Mouse (Mus musculus) embryonic facial prominence, embryonic 15.5 days (tissue): ENCODE measurements around the gene Gm11634. TPM values are rescaled to one million over a fixed set of nuclear protein-coding genes. Genes with fewer than 3 reads are reported as not detected.
"Not testable (repeated sequence)": the region's sequence is repeated elsewhere in the genome, so short reads cannot be mapped to it uniquely, and the experiment has no call there.

Experiments
- ATAC-seq: fragments of 200-750 bp; cut with Nextera tagmentation; 2 replicates; pipeline ENCODE4 v1.8.0; 2017; ENCODE audit warnings: low read depth, moderate TSS enrichment; ENCODE audit not compliant: insufficient number of reproducible peaks, low FRiP score, low TSS enrichment
- H3K27ac ChIP-seq: fragments of 300-500 bp; sonication (generic); replicated peaks from 2 replicates; pipeline ENCODE4 v1.5.1; 2015; ENCODE audit warnings: mild to moderate bottlenecking, inconsistent platforms
- H3K27me3 ChIP-seq: fragments of 300-500 bp; sonication (generic); 2 replicates; pipeline ENCODE4 v1.6.1; 2015; ENCODE audit warnings: inconsistent platforms
- H3K36me3 ChIP-seq: fragments of 300-500 bp; sonication (generic); 2 replicates; pipeline ENCODE4 v1.6.1; 2015; ENCODE audit warnings: mild to moderate bottlenecking, inconsistent platforms
- H3K4me1 ChIP-seq: fragments of 300-500 bp; sonication (generic); 2 replicates; pipeline ENCODE4 v1.6.1; 2015; ENCODE audit warnings: inconsistent platforms
- H3K4me2 ChIP-seq: fragments of 300-500 bp; sonication (generic); replicated peaks from 2 replicates; pipeline ENCODE4 v1.6.1; 2015; ENCODE audit warnings: mild to moderate bottlenecking, inconsistent platforms
- H3K4me3 ChIP-seq: fragments of 300-500 bp; sonication (generic); replicated peaks from 2 replicates; pipeline ENCODE4 v1.5.1; 2015; ENCODE audit warnings: mild to moderate bottlenecking, inconsistent platforms
- H3K9ac ChIP-seq: fragments of 300-500 bp; sonication (generic); 2 replicates; pipeline ENCODE4 v1.6.1; 2015; ENCODE audit warnings: inconsistent platforms
- H3K9me3 ChIP-seq: fragments of 300-500 bp; sonication (generic); replicated peaks from 2 replicates; pipeline ENCODE4 v1.6.1; 2016; ENCODE audit warnings: inconsistent platforms
- WGBS: fragments of 180-500 bp; shearing (Covaris S2); methylation state at CpG from one replicate; pipeline ENCODE4 v1.1.7; 2015; 5-methylcytosine and 5-hydroxymethylcytosine counted together
- polyA plus RNA-seq: library from polyadenylated mRNA; unstranded; fragments of >200 nt; fragmentation: Nextera tagmentation; extraction: Ambion mirVana; gene quantifications from 2 replicates; pipeline ENCODE4 v1.2.1, GENCODE M21; 2015

Gm11634 gene
- polyA plus RNA-seq, 1 experiment from 2014 or later = not detected

GRCm38 (mm10) chr11:101587676-101588075, 11.4 kb downstream of the Gm11634 start:
- Histone ChIP-seq H3K4me2 (no peak overlapping the region), H3K4me3 (no peak overlapping the region), H3K27ac (no peak overlapping the region), H3K27me3 (no peaks in the 10 kb centered on the region), H3K4me1 (no peaks in the 10 kb centered on the region), H3K9me3 (no peaks in the 10 kb centered on the region), H3K36me3 (peaks cover 7% of the 10 kb centered on the region; the same call in 1 of the 2 replicates), H3K9ac (no peak overlapping the region)
- 82% methylated on average over 10 of the region's 10 CpGs for WGBS
- no peak for ATAC-seq

- Histone ChIP-seq H3K27ac (no peak overlapping the region), H3K36me3 (peaks cover 7% of the 10 kb centered on the region; the same call in 1 of the 2 replicates), H3K27me3 (no peaks in the 10 kb centered on the region), H3K9me3 (no peaks in the 10 kb centered on the region), H3K4me2 (no peak overlapping the region), H3K4me3 (no peak overlapping the region), H3K9ac (no peak overlapping the region), H3K4me1 (peaks cover 5% of the 10 kb centered on the region; the same call in 1 of the 2 replicates)
- no peak for ATAC-seq
- 70% methylated on average over 4 of the region's 4 CpGs for WGBS
Observed at GRCm38 (mm10) chr11:101585805-101586204, 13.3 kb downstream of the Gm11634 start.

- H3K9ac ChIP-seq, H3K4me1 ChIP-seq, H3K4me3 ChIP-seq, H3K9me3 ChIP-seq, H3K4me2 ChIP-seq, H3K27ac ChIP-seq, ATAC-seq, H3K27me3 ChIP-seq: not testable (repeated sequence)
- H3K36me3 ChIP-seq = peaks cover 14% of the 10 kb centered on the region; the same call in 1 of the 2 replicates
- 97% methylated on average over 1 of the region's 1 CpGs for WGBS
Observed at GRCm38 (mm10) chr11:101585031-101585430, 14.0 kb downstream of the Gm11634 start.

- Histone ChIP-seq H3K27ac (no peak overlapping the region), H3K4me2 (no peak overlapping the region), H3K9me3 (no peaks in the 10 kb centered on the region), H3K4me3 (no peak overlapping the region), H3K4me1 (peaks cover 5% of the 10 kb centered on the region; the same call in 1 of the 2 replicates), H3K9ac (no peak overlapping the region), H3K36me3 (peaks cover 28% of the 10 kb centered on the region), H3K27me3 (no peaks in the 10 kb centered on the region)
- ATAC-seq = no peak
- WGBS = 87% methylated on average over 2 of the region's 2 CpGs
Observed at GRCm38 (mm10) chr11:101583205-101583604, 15.9 kb downstream of the Gm11634 start.

GRCm38 (mm10) chr11:101582054-101583035, 16.7 kb downstream of the Gm11634 start, which contains the start of gene Tmem106a:
Gene Tmem106a (plus strand): TSS chr11:101582242.
- H3K27ac ChIP-seq = 0 out of 2 replicates have a peak within 1 kb of the TSS, but pooled peaks have one; percentile 5
- 0 out of 2 replicates have a peak within 1 kb of the TSS, but pooled peaks have one; percentile 7 for H3K9ac ChIP-seq
- no peaks in the 10 kb centered on the region for H3K27me3 ChIP-seq
- peak within 1 kb of the TSS; percentile 47 for H3K4me3 ChIP-seq
- peak within 1 kb of the TSS; percentile 54 for H3K4me2 ChIP-seq
- peaks cover 37% of the 10 kb centered on the region for H3K36me3 ChIP-seq
- H3K4me1 ChIP-seq = peaks cover 5% of the 10 kb centered on the region; the same call in 1 of the 2 replicates
- no peak; the same call in 1 of the 2 replicates for ATAC-seq
- 17% methylated on average over 31 of the region's 31 CpGs for WGBS
- no peaks in the 10 kb centered on the region for H3K9me3 ChIP-seq

- WGBS = 68% methylated on average over 6 of the region's 6 CpGs
- peaks cover 5% of the 10 kb centered on the region; the same call in 1 of the 2 replicates for H3K4me1 ChIP-seq
- H3K9me3 ChIP-seq = no peaks in the 10 kb centered on the region
- no peak overlapping the region for H3K27ac ChIP-seq
- no peaks in the 10 kb centered on the region for H3K27me3 ChIP-seq
- no peak overlapping the region for H3K9ac ChIP-seq
- H3K4me2 ChIP-seq = no peak overlapping the region
- peaks cover 43% of the 10 kb centered on the region for H3K36me3 ChIP-seq
- no peak for ATAC-seq
- H3K4me3 ChIP-seq = no peak overlapping the region
Observed at GRCm38 (mm10) chr11:101581081-101581764, 17.8 kb downstream of the Gm11634 start.

GRCm38 (mm10) chr11:101576116-101576515, 22.9 kb downstream of the Gm11634 start:
- Histone ChIP-seq H3K27ac (no peak overlapping the region), H3K4me1 (no peaks in the 10 kb centered on the region), H3K27me3 (no peaks in the 10 kb centered on the region), H3K4me3 (no peak overlapping the region), H3K9ac (no peak overlapping the region), H3K4me2 (no peak overlapping the region), H3K9me3 (no peaks in the 10 kb centered on the region), H3K36me3 (peaks cover 91% of the 10 kb centered on the region)
- 82% methylated on average over 6 of the region's 6 CpGs for WGBS
- ATAC-seq = no peak; the same call in 1 of the 2 replicates

GRCm38 (mm10) chr11:101568421-101568820, 30.6 kb downstream of the Gm11634 start:
- no peak overlapping the region for H3K27ac ChIP-seq
- H3K4me3 ChIP-seq = no peak overlapping the region
- peaks cover 86% of the 10 kb centered on the region for H3K36me3 ChIP-seq
- H3K9ac ChIP-seq = no peak overlapping the region
- 81% methylated on average over 3 of the region's 3 CpGs for WGBS
- H3K4me2 ChIP-seq = no peak overlapping the region
- H3K4me1 ChIP-seq = no peaks in the 10 kb centered on the region
- ATAC-seq = no peak
- no peaks in the 10 kb centered on the region for H3K27me3 ChIP-seq
- H3K9me3 ChIP-seq = no peaks in the 10 kb centered on the region

- WGBS = 33% methylated on average over 5 of the region's 5 CpGs
- ATAC-seq = no peak
- no peak overlapping the region for H3K4me3 ChIP-seq
- no peaks in the 10 kb centered on the region for H3K9me3 ChIP-seq
- H3K36me3 ChIP-seq = peaks cover 73% of the 10 kb centered on the region
- H3K27ac ChIP-seq = no peak overlapping the region
- no peak overlapping the region for H3K9ac ChIP-seq
- no peaks in the 10 kb centered on the region for H3K4me1 ChIP-seq
- H3K4me2 ChIP-seq = no peak overlapping the region
- H3K27me3 ChIP-seq = no peaks in the 10 kb centered on the region
Observed at GRCm38 (mm10) chr11:101562391-101562790, 36.7 kb downstream of the Gm11634 start.

- Histone ChIP-seq H3K27ac (no peak overlapping the region), H3K9ac (no peak overlapping the region), H3K4me2 (no peak overlapping the region), H3K36me3 (peaks cover 50% of the 10 kb centered on the region), H3K4me3 (no peak overlapping the region), H3K9me3 (no peaks in the 10 kb centered on the region), H3K4me1 (peaks cover 14% of the 10 kb centered on the region), H3K27me3 (no peaks in the 10 kb centered on the region)
- WGBS = 70% methylated on average over 2 of the region's 2 CpGs
- no peak for ATAC-seq
Observed at GRCm38 (mm10) chr11:101556954-101557353, 42.1 kb downstream of the Gm11634 start.

- Histone ChIP-seq H3K9ac (no peak overlapping the region), H3K4me2 (no peak overlapping the region), H3K27ac (no peak overlapping the region), H3K36me3 (peaks cover 50% of the 10 kb centered on the region), H3K4me1 (peaks cover 14% of the 10 kb centered on the region), H3K4me3 (no peak overlapping the region), H3K27me3 (no peaks in the 10 kb centered on the region), H3K9me3 (no peaks in the 10 kb centered on the region)
- WGBS = 95% methylated on average over 7 of the region's 7 CpGs
- no peak for ATAC-seq
Observed at GRCm38 (mm10) chr11:101556541-101556940, 42.5 kb downstream of the Gm11634 start.
